Mouse (Mus musculus): Measurements from ENCODE around the gene Mapkap1.

DNA sequence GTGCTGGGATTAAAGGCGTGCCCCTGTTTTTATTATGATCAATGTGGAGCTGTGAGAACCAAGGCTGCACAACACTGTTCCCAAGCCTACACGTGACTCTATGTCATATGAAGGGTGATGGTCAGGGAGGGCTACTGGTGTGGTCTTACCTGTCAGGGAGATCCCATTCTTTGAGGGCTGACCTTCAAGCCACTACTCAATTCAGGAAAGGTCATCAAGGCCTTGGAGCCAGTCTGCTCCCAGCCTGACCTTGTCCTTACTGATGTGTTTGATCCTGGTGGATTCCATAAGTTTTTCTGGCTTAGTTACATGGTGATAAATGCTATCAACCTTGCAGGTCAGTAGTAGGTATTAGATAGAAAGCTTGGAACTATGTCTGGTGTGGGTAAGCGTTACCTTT lies 114.8 kb downstream of the Mapkap1 start:
- TF ChIP-seq CTCF (IDR thresholded peaks at IDR 0.05) (no peak), EP300 (IDR thresholded peaks at IDR 0.05) (no peak)

Data from lung, postnatal 0 days (tissue).